Mouse (Mus musculus): ENCODE measurements at regions not wholly inside any gene's neighbourhood (a gene's known extent, or its start where the extent isn't known, plus 50 kb on each side); places are given as distances from the start of the nearest gene placed in this dataset.
A peak's percentile ranks its signal among the peaks of the same experiment; 100 is the strongest.

DNA sequence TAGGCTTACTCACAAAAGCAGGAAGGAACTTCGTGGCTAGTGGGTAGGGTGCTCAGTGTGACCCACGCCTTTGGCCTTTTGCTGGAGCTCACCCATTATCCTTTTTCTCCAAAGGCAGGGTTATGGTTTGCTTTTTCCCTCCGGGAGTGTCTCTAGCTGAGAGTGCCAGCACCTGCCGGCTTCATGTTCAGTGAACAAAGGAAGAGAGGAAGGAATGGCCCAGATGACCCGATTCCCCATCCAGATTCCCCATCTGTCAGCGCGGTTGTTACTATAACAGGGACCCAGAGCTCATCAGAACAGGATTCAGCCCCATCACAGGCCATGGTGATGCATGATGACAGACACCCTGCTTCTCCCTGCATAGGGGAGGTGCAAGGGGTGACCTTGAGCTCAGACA is 435.7 kb upstream of the Fam19a5 start:
- H3K36me3 ChIP-seq: no peaks in the 10 kb centered on the region
- no peaks in the 10 kb centered on the region for H3K4me1 ChIP-seq (replicated peaks)
- no peaks in the 10 kb centered on the region for H3K27me3 ChIP-seq
- no peaks in the 10 kb centered on the region for H3K9me3 ChIP-seq
- ATAC-seq (ENCODE audit: low FRiP score, low read depth): no peak
- no peak overlapping the region for H3K27ac ChIP-seq (replicated peaks)
- no peak overlapping the region for H3K4me3 ChIP-seq
- no peak overlapping the region for H3K4me2 ChIP-seq
- 61% methylated on average over 7 of the region's 7 CpGs for WGBS
- H3K9ac ChIP-seq: no peak overlapping the region

DNA sequence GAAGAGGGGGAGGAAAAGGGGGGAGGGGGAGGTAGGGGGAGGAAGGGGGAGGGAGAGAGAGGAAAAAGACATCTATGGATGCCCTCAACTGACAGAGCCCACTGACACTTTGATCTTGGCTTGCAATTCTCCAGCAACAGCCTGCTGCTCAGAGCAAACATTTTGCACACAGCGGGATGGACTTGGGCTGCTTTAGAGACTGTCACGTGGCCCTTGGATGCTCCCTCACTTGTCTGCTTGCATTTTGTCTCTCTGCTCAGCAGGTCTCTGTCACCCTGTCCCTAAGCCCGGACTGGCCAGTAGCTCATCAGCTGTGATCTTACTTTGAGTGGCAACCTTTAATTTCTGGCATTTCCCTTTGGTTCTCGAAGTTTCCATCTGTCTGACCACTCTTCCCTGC is 421.4 kb upstream of the Fam19a5 start:
- Histone ChIP-seq H3K27me3 (no peaks in the 10 kb centered on the region), H3K4me3 (no peak overlapping the region), H3K4me1 (replicated peaks) (no peaks in the 10 kb centered on the region), H3K36me3 (no peaks in the 10 kb centered on the region), H3K9ac (no peak overlapping the region), H3K27ac (replicated peaks) (no peak overlapping the region), H3K4me2 (no peak overlapping the region), H3K9me3 (no peaks in the 10 kb centered on the region)
- ATAC-seq (ENCODE audit: low FRiP score, low read depth): no peak
- WGBS: 27% methylated on average over 4 of the region's 4 CpGs

DNA sequence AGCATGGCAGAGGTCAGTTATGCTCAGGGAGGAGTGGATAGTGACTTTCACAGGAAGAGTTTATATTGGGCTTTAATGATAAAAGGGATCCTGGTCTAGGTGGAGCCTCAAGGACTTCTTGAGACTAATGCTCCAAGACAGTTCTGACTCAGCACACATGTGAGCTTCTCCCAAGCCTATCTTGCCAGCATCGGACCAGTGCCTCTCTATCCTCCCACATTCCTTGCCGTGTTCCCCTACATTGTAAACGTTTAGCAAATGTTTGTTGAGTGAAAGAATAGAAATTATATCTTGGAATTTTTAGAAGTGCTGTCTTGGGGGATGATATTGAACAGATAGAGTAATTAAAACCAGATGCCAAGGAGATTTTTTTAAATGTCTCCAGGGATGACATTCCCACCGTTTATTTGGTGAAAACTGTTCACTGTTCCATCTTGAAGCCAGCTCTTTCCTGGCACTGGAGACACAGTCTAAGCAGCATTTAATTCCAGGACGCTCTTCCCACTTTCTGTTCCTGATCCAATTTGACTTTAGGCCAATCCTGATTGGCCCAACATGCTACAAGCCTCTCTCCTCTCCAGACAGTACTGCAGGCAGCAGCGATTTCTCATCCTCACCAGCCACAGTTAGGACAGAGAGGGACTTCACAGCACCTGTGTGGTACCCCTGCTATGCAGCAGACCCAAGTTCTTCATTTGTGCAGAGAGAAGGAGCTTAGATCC is 418.5 kb upstream of the Fam19a5 start:
- Histone ChIP-seq H3K4me1 (replicated peaks) (no peaks in the 10 kb centered on the region), H3K27ac (replicated peaks) (no peak overlapping the region), H3K4me2 (no peak overlapping the region), H3K36me3 (no peaks in the 10 kb centered on the region), H3K4me3 (no peak overlapping the region), H3K9ac (no peak overlapping the region), H3K27me3 (no peaks in the 10 kb centered on the region), H3K9me3 (no peaks in the 10 kb centered on the region)
- no peak for ATAC-seq (ENCODE audit: low FRiP score, low read depth)
- 67% methylated on average over 6 of the region's 6 CpGs for WGBS

DNA sequence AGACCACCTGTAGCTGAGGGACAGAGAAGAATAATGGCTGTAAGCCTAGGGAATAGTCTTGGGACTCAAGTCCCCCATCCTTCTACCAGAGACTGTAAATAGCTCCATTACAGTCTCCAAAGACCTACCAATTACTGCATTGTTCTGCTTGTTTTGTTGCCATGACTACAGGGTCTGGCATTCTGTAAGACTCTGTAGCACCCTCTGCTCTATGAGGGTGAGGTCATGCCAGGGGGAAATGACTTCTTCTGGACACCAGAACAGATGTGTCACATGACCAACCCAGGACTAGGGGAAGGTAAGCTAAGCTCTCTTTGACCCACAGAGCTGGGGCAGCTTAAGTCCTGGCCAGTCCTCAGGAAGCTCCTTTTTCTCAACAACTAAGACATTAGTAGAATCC is 405.2 kb upstream of the Fam19a5 start:
- H3K9ac ChIP-seq: no peak overlapping the region
- no peak overlapping the region for H3K27ac ChIP-seq (replicated peaks)
- no peak for ATAC-seq (ENCODE audit: low FRiP score, low read depth)
- no peaks in the 10 kb centered on the region for H3K36me3 ChIP-seq
- no peak overlapping the region for H3K4me3 ChIP-seq
- H3K4me2 ChIP-seq: no peak overlapping the region
- no peaks in the 10 kb centered on the region for H3K9me3 ChIP-seq
- no peaks in the 10 kb centered on the region for H3K27me3 ChIP-seq
- H3K4me1 ChIP-seq (replicated peaks): no peaks in the 10 kb centered on the region

DNA sequence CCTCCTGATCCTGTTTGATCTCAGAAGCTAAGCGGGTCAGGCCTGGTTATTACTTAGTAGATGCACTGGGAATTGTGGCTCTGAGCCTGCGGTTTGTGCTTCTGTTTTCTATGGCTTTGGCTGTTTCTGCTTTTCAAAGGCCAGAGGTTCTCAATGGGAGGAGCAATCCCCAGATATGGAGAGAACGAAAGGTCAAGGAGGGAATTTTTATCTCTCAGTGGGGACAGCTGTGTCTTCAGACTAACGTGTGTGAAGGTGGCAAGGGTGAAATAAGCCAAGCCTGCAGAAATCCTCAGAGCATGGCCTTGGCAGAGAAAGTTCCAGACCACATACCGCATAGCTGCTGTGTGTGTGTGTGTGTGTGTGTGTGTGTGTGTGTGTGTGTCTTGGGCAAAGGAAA is 375.0 kb upstream of the Fam19a5 start:
- WGBS: 83% methylated on average over 5 of the region's 5 CpGs
- no peak overlapping the region for H3K9ac ChIP-seq
- H3K4me3 ChIP-seq: no peak overlapping the region

DNA sequence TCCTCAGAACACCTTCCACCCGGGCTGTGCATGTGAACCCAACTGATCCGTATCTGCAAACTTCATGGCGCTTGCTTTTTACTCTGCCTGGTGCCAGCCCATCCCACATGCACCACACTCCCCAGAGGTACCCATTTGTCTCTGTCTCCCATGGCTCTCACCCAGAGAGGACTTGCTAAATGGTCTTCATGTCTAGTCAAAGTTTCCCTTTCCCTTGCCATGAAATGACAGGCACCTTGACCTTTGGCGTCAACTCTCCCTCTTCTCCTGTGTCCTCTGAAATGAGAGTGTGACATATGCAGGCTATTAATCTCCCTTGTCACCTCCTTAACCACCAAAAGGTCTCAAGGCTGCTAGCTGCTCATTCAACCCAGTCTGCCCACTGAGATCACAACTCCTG is 373.2 kb upstream of the Fam19a5 start:
- H3K27ac ChIP-seq (replicated peaks): no peak overlapping the region
- no peaks in the 10 kb centered on the region for H3K9me3 ChIP-seq
- H3K4me3 ChIP-seq: no peak overlapping the region
- no peaks in the 10 kb centered on the region for H3K4me1 ChIP-seq (replicated peaks)
- H3K4me2 ChIP-seq: no peak overlapping the region
- no peak for ATAC-seq (ENCODE audit: low FRiP score, low read depth)
- WGBS: 73% methylated on average over 4 of the region's 4 CpGs
- no peaks in the 10 kb centered on the region for H3K36me3 ChIP-seq
- no peaks in the 10 kb centered on the region for H3K27me3 ChIP-seq
- no peak overlapping the region for H3K9ac ChIP-seq

More for the DNA sequence above, 375.0 kb upstream of the Fam19a5 start:
- Histone ChIP-seq H3K9me3 (no peaks in the 10 kb centered on the region), H3K27me3 (no peaks in the 10 kb centered on the region), H3K27ac (replicated peaks) (no peak overlapping the region), H3K4me2 (no peak overlapping the region), H3K36me3 (no peaks in the 10 kb centered on the region), H3K4me1 (replicated peaks) (no peaks in the 10 kb centered on the region)
- ATAC-seq (ENCODE audit: low FRiP score, low read depth): no peak

DNA sequence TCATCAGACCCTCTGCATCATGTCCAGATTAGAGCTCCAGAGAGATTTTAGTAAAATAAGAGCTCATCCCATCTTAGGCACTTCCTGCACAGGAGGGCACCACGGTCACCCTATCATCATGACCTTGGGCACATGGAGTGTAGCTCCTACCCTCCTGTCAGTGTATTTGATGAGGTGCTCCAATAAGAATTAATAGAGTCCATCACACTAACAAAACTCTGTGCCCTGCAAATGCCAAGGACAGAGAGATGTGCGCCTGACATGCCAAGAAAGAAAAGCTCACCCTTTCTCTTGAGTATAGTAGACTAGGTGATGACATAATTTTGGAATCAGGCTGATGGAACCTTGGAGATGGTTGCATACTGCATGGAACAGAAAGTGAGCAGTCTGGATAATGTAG is 371.0 kb upstream of the Fam19a5 start:
- Histone ChIP-seq H3K36me3 (no peaks in the 10 kb centered on the region), H3K4me1 (replicated peaks) (no peaks in the 10 kb centered on the region), H3K27me3 (no peaks in the 10 kb centered on the region), H3K27ac (replicated peaks) (no peak overlapping the region), H3K4me2 (no peak overlapping the region), H3K9ac (no peak overlapping the region), H3K4me3 (no peak overlapping the region), H3K9me3 (no peaks in the 10 kb centered on the region)
- WGBS: 98% methylated on average over 2 of the region's 2 CpGs
- no peak for ATAC-seq (ENCODE audit: low FRiP score, low read depth)

DNA sequence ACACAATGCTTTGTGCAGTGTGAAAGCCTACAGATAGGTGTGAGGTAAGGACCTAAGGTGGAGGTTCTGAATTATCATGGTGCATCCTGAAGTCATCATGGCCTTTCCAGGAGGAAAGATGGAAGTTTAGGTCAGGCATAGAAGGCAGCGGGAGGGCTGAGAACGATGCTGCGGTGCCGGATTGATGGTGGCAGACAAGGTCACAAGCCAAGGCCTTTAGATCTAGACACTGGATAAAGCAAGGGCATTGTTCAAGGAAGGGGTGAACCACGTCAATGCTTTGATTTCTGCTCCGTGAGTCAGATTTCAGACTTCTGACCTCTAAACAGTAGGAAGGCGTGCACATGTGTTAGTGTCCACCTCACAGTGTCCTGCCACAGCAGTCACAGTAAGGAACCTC is 365.5 kb upstream of the Fam19a5 start:
- no peak overlapping the region for H3K4me3 ChIP-seq
- no peak for ATAC-seq (ENCODE audit: low FRiP score, low read depth)
- no peak overlapping the region for H3K4me2 ChIP-seq
- H3K27ac ChIP-seq (replicated peaks): no peak overlapping the region
- H3K4me1 ChIP-seq (replicated peaks): no peaks in the 10 kb centered on the region
- H3K36me3 ChIP-seq: no peaks in the 10 kb centered on the region
- H3K9ac ChIP-seq: no peak overlapping the region
- H3K9me3 ChIP-seq: no peaks in the 10 kb centered on the region
- H3K27me3 ChIP-seq: no peaks in the 10 kb centered on the region
- WGBS: 85% methylated on average over 7 of the region's 7 CpGs

DNA sequence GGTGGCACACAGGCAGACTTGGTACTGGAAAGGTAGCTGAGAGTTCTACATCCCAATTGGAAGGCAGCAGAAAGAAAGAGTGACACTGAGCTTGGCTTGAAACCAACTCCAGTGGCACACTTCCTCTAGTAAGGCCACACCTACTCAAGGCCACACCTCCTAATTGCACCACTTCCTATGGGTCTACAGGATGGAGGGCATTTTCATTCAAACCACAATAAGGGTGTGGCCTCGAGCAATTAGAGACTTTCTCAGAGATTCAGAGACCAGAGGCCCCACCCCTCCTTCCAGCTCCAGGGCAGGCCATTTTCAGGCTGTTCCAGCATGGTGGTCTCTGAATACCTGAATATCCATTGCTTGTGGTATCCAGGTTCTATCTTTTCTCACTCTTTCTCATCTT is 363.3 kb upstream of the Fam19a5 start:
- Histone ChIP-seq H3K27ac (replicated peaks) (no peak overlapping the region), H3K27me3 (no peaks in the 10 kb centered on the region), H3K9me3 (no peaks in the 10 kb centered on the region), H3K4me3 (no peak overlapping the region), H3K9ac (no peak overlapping the region), H3K4me1 (replicated peaks) (no peaks in the 10 kb centered on the region), H3K4me2 (no peak overlapping the region), H3K36me3 (no peaks in the 10 kb centered on the region)
- ATAC-seq (ENCODE audit: low FRiP score, low read depth): no peak
- WGBS: 88% methylated on average over 1 of the region's 1 CpGs

DNA sequence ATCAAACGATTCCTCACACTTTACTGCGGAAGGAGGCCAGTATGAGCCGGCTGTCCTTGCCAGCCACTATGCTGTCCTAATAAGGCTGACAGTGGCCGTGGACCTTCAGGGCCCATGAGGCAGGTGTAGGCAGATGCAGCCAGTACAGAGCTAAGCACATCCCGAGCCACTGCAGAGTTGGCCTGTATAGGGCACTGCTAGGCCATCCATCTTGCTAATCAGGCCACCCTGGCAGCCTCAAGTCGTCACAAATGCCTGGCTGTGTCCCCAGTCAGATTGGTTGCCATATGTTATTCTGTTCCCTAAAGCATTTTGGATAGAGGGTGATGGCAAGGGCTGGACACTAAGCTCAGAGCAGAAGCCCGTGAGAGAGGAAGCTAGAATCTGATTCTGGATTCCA is 359.9 kb upstream of the Fam19a5 start:
- WGBS: 50% methylated on average over 7 of the region's 7 CpGs
- ATAC-seq (ENCODE audit: low FRiP score, low read depth): peak; percentile 63; the same call in 1 of the 2 replicates
- no peak overlapping the region for H3K4me3 ChIP-seq

DNA sequence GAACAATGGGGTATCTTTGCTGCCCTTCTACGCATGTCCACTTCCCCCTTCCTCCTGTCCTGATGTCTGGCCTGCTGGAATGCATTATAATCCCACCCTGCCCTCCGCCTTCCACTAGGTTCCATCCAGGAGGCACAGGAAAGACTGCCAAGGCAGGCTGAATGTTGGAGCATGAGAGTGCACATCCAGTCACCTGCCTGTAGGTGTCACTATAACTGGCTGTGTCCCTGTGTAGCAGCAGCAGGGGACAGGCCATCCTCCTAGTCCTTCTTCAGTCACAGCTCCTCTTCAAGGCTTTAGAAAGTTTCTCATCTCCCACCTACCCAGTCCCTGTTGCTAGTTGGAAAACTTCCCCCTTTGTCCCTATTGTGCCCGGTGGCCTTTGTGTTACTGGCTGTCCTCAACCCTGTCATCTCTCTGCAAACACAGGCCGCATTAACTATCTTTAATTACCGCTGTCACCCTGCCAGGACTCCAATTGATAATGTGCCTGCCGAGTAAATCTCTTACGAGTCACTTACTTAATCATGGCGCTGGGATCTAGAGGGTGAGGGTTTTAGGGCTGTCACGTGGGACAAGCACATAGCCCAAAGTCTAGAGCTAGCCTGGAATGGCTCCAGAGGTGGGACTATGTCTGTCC is 355.2 kb upstream of the Fam19a5 start:
- 58% methylated on average over 9 of the region's 9 CpGs for WGBS
- no peaks in the 10 kb centered on the region for H3K9me3 ChIP-seq

More for the DNA sequence above, 359.9 kb upstream of the Fam19a5 start:
- Histone ChIP-seq H3K36me3 (no peaks in the 10 kb centered on the region), H3K4me1 (replicated peaks) (no peaks in the 10 kb centered on the region), H3K4me2 (no peak overlapping the region), H3K27ac (replicated peaks) (no peak overlapping the region), H3K9ac (no peak overlapping the region), H3K9me3 (no peaks in the 10 kb centered on the region), H3K27me3 (no peaks in the 10 kb centered on the region)

DNA sequence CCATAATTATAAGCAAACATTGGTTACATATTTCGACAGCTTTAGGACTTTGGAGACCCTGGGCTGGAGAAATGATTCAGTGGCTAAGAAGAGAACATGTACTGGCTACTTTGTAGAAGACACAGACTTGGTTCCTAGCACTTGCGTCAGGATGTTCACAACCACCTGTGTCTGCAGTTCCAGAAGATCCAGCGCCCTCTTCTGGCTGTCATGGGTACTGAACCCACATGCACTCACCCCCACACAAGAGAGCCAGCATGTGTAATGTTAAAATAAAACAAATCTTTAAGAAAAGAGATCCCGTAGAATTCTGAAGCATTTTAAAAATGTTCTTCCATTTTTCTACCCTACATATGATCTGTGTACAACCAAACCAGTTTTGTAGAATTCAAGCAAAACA is 352.2 kb upstream of the Fam19a5 start:
- Histone ChIP-seq H3K4me2 (no peak overlapping the region), H3K9me3 (no peaks in the 10 kb centered on the region), H3K27me3 (no peaks in the 10 kb centered on the region), H3K4me3 (no peak overlapping the region), H3K4me1 (replicated peaks) (peaks cover 12% of the 10 kb centered on the region), H3K9ac (no peak overlapping the region), H3K27ac (replicated peaks) (no peak overlapping the region), H3K36me3 (no peaks in the 10 kb centered on the region)
- 78% methylated on average over 4 of the region's 4 CpGs for WGBS
- ATAC-seq (ENCODE audit: low FRiP score, low read depth): no peak

More for the DNA sequence above, 355.2 kb upstream of the Fam19a5 start:
- H3K4me2 ChIP-seq: no peak overlapping the region
- H3K27me3 ChIP-seq: no peaks in the 10 kb centered on the region
- no peak overlapping the region for H3K4me3 ChIP-seq
- H3K36me3 ChIP-seq: no peaks in the 10 kb centered on the region
- H3K4me1 ChIP-seq (replicated peaks): no peaks in the 10 kb centered on the region
- H3K9ac ChIP-seq: no peak overlapping the region
- no peak for ATAC-seq (ENCODE audit: low FRiP score, low read depth)
- no peak overlapping the region for H3K27ac ChIP-seq (replicated peaks)

Data from hindbrain, embryonic 15.5 days (tissue).